Mouse (Mus musculus) limb, embryonic 14.5 days (tissue): ENCODE measurements around the gene Tmod1. TPM values are rescaled to one million over a fixed set of nuclear protein-coding genes. Genes with fewer than 3 reads are reported as not detected.

Experiments used
- ATAC-seq: fragments of 200-750 bp; cut with Nextera tagmentation; 2 replicates; pipeline ENCODE4 v1.8.0; 2017; ENCODE audit warnings: low read depth, moderate number of reproducible peaks, moderate TSS enrichment; ENCODE audit not compliant: low FRiP score
- DNase-seq: peaks from one replicate; pipeline ENCODE4 v3.0.0-alpha.2; 2015; ENCODE audit warnings: low spot score
- H3K27ac ChIP-seq: fragments of 300-500 bp; sonication (generic); replicated peaks from 2 replicates; pipeline ENCODE4 v1.5.1; 2014; ENCODE audit warnings: low read depth, mild to moderate bottlenecking, low read length, moderate library complexity, mixed read lengths
- H3K27me3 ChIP-seq: fragments of 300-500 bp; sonication (generic); 2 replicates; pipeline ENCODE4 v1.6.1; 2014; ENCODE audit warnings: low read length, mixed read lengths; ENCODE audit not compliant: control insufficient read depth, insufficient read depth
- H3K36me3 ChIP-seq: fragments of 300-500 bp; sonication (generic); 2 replicates; pipeline ENCODE4 v1.6.1; 2014; ENCODE audit warnings: mild to moderate bottlenecking, low read length, moderate library complexity, mixed read lengths; ENCODE audit not compliant: control insufficient read depth, insufficient read depth
- H3K4me1 ChIP-seq: fragments of 300-500 bp; sonication (generic); 2 replicates; pipeline ENCODE4 v1.6.1; 2014; ENCODE audit warnings: antibody characterized with exemption, low read length, mixed read lengths; ENCODE audit not compliant: control insufficient read depth, insufficient read depth
- H3K4me2 ChIP-seq: fragments of 300-500 bp; sonication (generic); replicated peaks from 2 replicates; pipeline ENCODE4 v1.6.1; 2014; ENCODE audit warnings: low read depth, mild to moderate bottlenecking, low read length, moderate library complexity; ENCODE audit not compliant: severe bottlenecking
- H3K4me3 ChIP-seq: fragments of 300-500 bp; sonication (generic); replicated peaks from 2 replicates; pipeline ENCODE4 v1.5.1; 2014; ENCODE audit warnings: low read length
- H3K9ac ChIP-seq: fragments of 300-500 bp; sonication (generic); 2 replicates; pipeline ENCODE4 v1.6.1; 2014; ENCODE audit warnings: mild to moderate bottlenecking, low read depth, low read length, moderate library complexity; ENCODE audit not compliant: severe bottlenecking
- H3K9me3 ChIP-seq: fragments of 300-500 bp; sonication (generic); 2 replicates; pipeline ENCODE4 v1.6.1; 2016; ENCODE audit warnings: low read length; ENCODE audit not compliant: control insufficient read depth
- POLR2A ChIP-seq: fragments of 200-500 bp; IDR thresholded peaks from 2 replicates; pipeline ENCODE4 v1.8.0; 2012; ENCODE audit warnings: inconsistent platforms, mild to moderate bottlenecking, moderate library complexity, borderline replicate concordance; ENCODE audit not compliant: insufficient read depth, insufficient read length; ENCODE audit errors: extremely low read depth
- WGBS: fragments of 180-500 bp; shearing (Covaris S2); extraction: QIAGEN DNeasy Blood & Tissue Kit; methylation state at CpG from one replicate; pipeline ENCODE4 v1.1.7; 2014; 5-methylcytosine and 5-hydroxymethylcytosine counted together
- polyA plus RNA-seq, 2 experiments: library from polyadenylated mRNA; depleted of rRNA in 1 of 2; stranded (reverse) in 1 of 2; unstranded in 1 of 2; fragments of >200 nt; fragmentation: Nextera tagmentation in 1 of 2; extraction: Ambion mirVana in 1 of 2; gene quantifications; 2 replicates each; pipeline versions ENCODE4 v1.2.1 to v1.2.3; 2012 to 2014

Gene Tmod1
- polyA plus RNA-seq, 2 experiments: 10.8 to 15.8 TPM

DNA sequence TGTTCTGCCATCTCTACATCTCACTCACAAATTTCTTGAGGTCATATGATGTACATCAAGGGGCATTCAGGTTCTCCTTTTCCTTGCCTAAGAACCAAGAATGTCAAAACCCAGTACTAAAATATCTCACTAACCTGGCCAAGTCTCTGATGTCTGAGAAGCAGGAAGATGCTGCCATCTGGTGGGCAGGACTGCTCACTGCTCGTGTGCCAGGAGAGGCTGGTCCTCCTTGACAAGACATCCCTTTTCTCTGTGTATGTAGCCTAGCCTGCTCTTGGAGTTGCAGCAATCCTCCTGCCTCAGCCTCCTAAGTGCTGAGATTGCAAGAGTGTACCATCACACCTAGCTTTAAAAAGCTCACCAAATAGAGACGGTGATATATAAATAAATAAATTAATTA is 87.8 kb downstream of the Tmod1 start:
- Histone ChIP-seq H3K9me3 (no peaks in the 10 kb centered on the region), H3K36me3 (peaks cover 80% of the 10 kb centered on the region), H3K4me3 (no peak overlapping the region), H3K4me1 (no peaks in the 10 kb centered on the region), H3K9ac (no peak overlapping the region), H3K27me3 (no peaks in the 10 kb centered on the region), H3K4me2 (no peak overlapping the region), H3K27ac (no peak overlapping the region)
- DNase-seq: peak; percentile 78
- TF ChIP-seq POLR2A: no peak
- WGBS: 44% methylated on average over 2 of the region's 2 CpGs
- ATAC-seq: no peak

DNA sequence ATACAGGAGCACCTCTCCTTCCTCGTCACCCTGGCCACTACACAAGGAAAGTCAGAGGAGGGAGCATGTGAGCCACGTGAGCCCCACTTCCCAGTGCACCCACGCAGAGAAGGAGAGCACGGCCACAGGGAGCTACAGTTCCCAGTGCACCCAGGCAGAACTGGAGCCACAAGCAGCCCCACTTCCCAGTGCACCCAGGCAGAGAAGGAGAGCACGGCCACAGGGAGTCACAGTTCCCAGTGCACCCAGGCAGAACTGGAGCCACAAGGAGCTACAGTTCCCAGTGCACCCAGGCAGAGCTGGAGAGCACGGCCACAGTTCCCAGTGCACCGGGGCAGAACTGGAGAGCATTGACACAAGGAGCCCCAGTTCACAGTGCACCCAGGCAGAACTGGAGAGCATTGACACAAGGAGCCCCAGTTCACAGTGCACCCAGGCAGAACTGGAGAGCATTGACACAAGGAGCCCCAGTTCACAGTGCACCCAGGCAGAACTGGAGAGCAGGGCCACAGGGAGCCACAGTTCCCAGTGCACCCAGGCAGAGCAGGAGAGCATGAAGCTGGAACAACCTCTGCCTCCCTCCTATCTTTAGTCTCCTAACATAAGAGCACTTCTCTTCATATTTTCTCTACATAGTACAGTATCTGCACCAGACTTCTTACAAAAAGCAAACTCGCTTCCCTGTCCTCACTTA is 90.7 kb downstream of the Tmod1 start:
- no peak for DNase-seq
- Histone ChIP-seq H3K4me3 (no peak overlapping the region), H3K4me2 (no peak overlapping the region), H3K27ac (no peak overlapping the region), H3K27me3 (no peaks in the 10 kb centered on the region), H3K4me1 (no peaks in the 10 kb centered on the region), H3K9ac (no peak overlapping the region), H3K36me3 (peaks cover 77% of the 10 kb centered on the region), H3K9me3 (no peaks in the 10 kb centered on the region)
- TF ChIP-seq POLR2A: no peak
- no peak for ATAC-seq
- 97% methylated on average over 8 of the region's 8 CpGs for WGBS

DNA sequence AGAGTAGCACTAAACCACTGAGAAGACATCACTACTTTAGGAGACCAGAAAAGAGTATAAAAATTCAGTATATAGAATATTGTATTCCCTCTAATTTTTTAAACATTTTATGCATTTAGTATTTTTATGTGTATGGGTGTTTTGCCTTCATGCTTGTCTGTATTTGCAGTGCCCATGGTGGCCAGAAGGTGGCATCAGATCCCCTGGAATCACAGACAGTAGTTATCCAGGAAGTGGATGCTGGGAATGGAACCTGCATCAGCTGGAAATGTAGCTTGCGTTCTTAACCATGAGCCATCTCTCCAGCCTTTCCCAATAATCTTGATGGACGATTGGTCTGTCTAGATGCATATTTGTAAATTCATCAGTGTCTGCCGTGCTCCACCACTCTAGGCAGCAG is 91.5 kb downstream of the Tmod1 start:
- no peaks in the 10 kb centered on the region for H3K4me1 ChIP-seq
- H3K4me3 ChIP-seq: no peak overlapping the region
- no peaks in the 10 kb centered on the region for H3K9me3 ChIP-seq
- H3K27ac ChIP-seq: no peak overlapping the region
- no peak for TF ChIP-seq POLR2A
- 77% methylated on average over 3 of the region's 3 CpGs for WGBS
- no peak overlapping the region for H3K9ac ChIP-seq
- no peak overlapping the region for H3K4me2 ChIP-seq
- H3K36me3 ChIP-seq: peaks cover 76% of the 10 kb centered on the region
- ATAC-seq: no peak
- peak; percentile 32 for DNase-seq
- no peaks in the 10 kb centered on the region for H3K27me3 ChIP-seq

DNA sequence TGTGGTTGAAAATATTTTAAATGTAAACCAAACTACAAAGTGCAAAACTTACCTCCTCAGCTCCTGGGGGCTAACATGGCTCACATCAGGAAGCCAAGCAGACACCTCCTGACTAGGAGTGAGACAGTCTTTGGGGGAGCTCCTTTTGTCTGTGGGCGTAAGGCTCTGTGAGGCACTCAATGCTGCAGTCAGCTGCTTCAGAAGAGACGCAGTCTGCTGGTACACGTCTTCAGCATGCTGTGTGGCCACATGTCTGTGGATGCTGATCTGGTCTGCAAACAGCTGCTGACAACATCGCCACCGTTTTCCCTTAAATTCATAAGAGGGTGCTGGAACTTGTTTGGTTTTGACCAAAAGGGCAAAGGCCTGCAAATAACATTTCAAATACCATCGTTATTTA is 93.1 kb downstream of the Tmod1 start:
- no peaks in the 10 kb centered on the region for H3K27me3 ChIP-seq
- DNase-seq (no peak), ATAC-seq (no peak)
- no peak overlapping the region for H3K27ac ChIP-seq
- H3K4me3 ChIP-seq: no peak overlapping the region
- peaks cover 70% of the 10 kb centered on the region for H3K36me3 ChIP-seq
- TF ChIP-seq POLR2A: no peak
- H3K9me3 ChIP-seq: no peaks in the 10 kb centered on the region
- 0 out of 2 replicates have a peak, but pooled peaks cover under 1% of the 10 kb centered on the region for H3K4me1 ChIP-seq
- H3K9ac ChIP-seq: no peak overlapping the region
- no peak overlapping the region for H3K4me2 ChIP-seq
- WGBS: 83% methylated on average over 6 of the region's 6 CpGs

DNA sequence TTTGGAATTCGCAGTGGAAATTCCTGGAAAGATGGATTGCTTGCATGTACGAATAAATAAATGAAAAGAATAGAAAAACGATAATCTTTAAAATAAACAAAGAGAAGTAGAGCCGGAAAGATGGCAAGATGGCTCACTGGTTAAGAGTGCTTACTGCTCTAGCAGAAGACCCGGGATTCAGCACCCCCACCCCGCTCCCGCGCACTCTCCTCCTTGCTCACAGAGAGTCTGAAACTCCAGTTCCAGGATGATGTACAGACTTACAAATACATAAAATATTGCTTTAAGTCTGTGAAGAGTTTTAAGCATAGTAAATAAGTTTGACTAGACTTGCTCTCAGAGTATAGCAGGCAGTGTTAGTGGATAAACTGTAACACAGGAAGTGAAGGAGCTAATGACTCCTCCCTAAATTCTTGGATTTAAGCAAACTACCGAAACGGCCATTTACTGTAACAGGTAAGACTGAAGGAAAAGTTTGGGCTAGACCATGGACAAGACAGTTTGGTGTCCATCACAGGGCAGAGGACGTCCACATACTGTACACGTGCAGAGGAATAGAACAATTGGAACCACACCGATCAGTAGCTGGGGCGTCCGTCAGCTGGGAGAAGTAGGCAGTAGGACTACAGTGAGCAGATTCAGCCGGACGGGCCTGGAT is 99.0 kb downstream of the Tmod1 start:
- H3K4me2 ChIP-seq: peak overlapping the region; percentile 67
- peaks cover 16% of the 10 kb centered on the region for H3K4me1 ChIP-seq
- peak overlapping the region; percentile 96 for H3K27ac ChIP-seq
- no peaks in the 10 kb centered on the region for H3K9me3 ChIP-seq
- DNase-seq (peak; percentile 31), ATAC-seq (peak; percentile 62)
- no peak for TF ChIP-seq POLR2A
- WGBS: 7% methylated on average over 17 of the region's 17 CpGs
- peak overlapping the region; percentile 97 for H3K4me3 ChIP-seq
- H3K9ac ChIP-seq: peak overlapping the region; percentile 92
- peaks cover 30% of the 10 kb centered on the region for H3K36me3 ChIP-seq
- no peaks in the 10 kb centered on the region for H3K27me3 ChIP-seq
